Mouse (Mus musculus) midbrain, embryonic 14.5 days (tissue): ENCODE results near the gene Btbd9. TPM values are rescaled to one million over a fixed set of nuclear protein-coding genes. Genes with fewer than 3 reads are reported as not detected.
A peak's percentile ranks its signal among the peaks of the same experiment; 100 is the strongest.

Experiments
- ATAC-seq: fragments of 200-750 bp; cut with Nextera tagmentation; 2 replicates; pipeline ENCODE4 v1.8.0; 2017; ENCODE audit warnings: moderate number of reproducible peaks, moderate library complexity; ENCODE audit not compliant: low FRiP score, low TSS enrichment
- DNase-seq: peaks from one replicate; pipeline ENCODE4 v3.0.0-alpha.2; 2015
- H3K27ac ChIP-seq: fragments of 300-500 bp; sonication (generic); replicated peaks from 2 replicates; pipeline ENCODE4 v1.5.1; 2014; ENCODE audit warnings: mild to moderate bottlenecking, low read depth, low read length, moderate library complexity
- H3K27me3 ChIP-seq: fragments of 300-500 bp; sonication (generic); 2 replicates; pipeline ENCODE4 v1.6.1; 2014; ENCODE audit warnings: low read length, control low read depth, mixed read lengths; ENCODE audit not compliant: control insufficient read depth, insufficient read depth
- H3K36me3 ChIP-seq: fragments of 300-500 bp; sonication (generic); 2 replicates; pipeline ENCODE4 v1.6.1; 2014; ENCODE audit warnings: low read length, control low read depth; ENCODE audit not compliant: control insufficient read depth, insufficient read depth
- H3K4me1 ChIP-seq: fragments of 300-500 bp; sonication (generic); 2 replicates; pipeline ENCODE4 v1.6.1; 2014; ENCODE audit warnings: mild to moderate bottlenecking, antibody characterized with exemption, low read length, control low read depth; ENCODE audit not compliant: control insufficient read depth, insufficient read depth
- H3K4me2 ChIP-seq: fragments of 300-500 bp; sonication (generic); 2 replicates; pipeline ENCODE4 v1.6.1; 2014; ENCODE audit warnings: mild to moderate bottlenecking, low read length, moderate library complexity
- H3K4me3 ChIP-seq: fragments of 300-500 bp; sonication (generic); replicated peaks from 2 replicates; pipeline ENCODE4 v1.5.1; 2014; ENCODE audit warnings: low read depth, low read length
- H3K9ac ChIP-seq: fragments of 300-500 bp; sonication (generic); replicated peaks from 2 replicates; pipeline ENCODE4 v1.6.1; 2014; ENCODE audit warnings: mild to moderate bottlenecking, low read length, moderate library complexity
- H3K9me3 ChIP-seq: fragments of 300-500 bp; sonication (generic); 2 replicates; pipeline ENCODE4 v1.6.1; 2016; ENCODE audit warnings: low read length, control low read depth, mixed read lengths; ENCODE audit not compliant: control insufficient read depth
- WGBS: fragments of 180-500 bp; shearing (Covaris S2); extraction: QIAGEN DNeasy Blood & Tissue Kit; methylation state at CpG from one replicate; pipeline ENCODE4 v1.1.7; 2014; 5-methylcytosine and 5-hydroxymethylcytosine counted together
- polyA plus RNA-seq: library from polyadenylated mRNA; unstranded; fragments of >200 nt; fragmentation: Nextera tagmentation; extraction: Ambion mirVana; gene quantifications from 2 replicates; pipeline ENCODE4 v1.2.1, GENCODE M21; 2014

Btbd9 gene
- polyA plus RNA-seq, 1 experiment from 2014 or later: 140 TPM

DNA sequence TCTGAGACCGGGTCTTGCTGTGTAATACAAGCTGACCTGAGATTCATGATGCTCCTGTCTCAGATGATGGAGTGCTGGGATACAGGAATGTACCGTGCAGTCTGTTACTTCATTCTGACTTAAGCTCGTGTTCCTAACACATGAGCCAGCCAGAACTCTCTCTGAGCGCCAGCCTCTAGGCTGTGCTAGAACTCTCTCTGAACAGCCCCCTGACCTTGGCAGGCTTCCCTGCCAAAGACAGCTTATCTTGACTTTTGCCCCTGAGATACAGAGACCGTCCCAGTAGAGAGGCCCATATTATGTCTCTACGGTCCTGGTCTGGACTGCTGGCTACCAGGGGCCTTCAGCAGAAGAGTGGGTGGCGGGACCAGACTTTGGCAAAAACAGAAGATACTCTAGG, 332.7 kb downstream of the Btbd9 start:
- Histone ChIP-seq H3K9ac (no peak overlapping the region), H3K4me2 (no peak overlapping the region), H3K4me1 (peaks cover 34% of the 10 kb centered on the region), H3K4me3 (no peak overlapping the region), H3K9me3 (no peaks in the 10 kb centered on the region), H3K27me3 (no peaks in the 10 kb centered on the region), H3K36me3 (no peaks in the 10 kb centered on the region), H3K27ac (no peak overlapping the region)
- ATAC-seq: no peak
- no peak for DNase-seq
- 83% methylated on average over 7 of the region's 7 CpGs for WGBS

DNA sequence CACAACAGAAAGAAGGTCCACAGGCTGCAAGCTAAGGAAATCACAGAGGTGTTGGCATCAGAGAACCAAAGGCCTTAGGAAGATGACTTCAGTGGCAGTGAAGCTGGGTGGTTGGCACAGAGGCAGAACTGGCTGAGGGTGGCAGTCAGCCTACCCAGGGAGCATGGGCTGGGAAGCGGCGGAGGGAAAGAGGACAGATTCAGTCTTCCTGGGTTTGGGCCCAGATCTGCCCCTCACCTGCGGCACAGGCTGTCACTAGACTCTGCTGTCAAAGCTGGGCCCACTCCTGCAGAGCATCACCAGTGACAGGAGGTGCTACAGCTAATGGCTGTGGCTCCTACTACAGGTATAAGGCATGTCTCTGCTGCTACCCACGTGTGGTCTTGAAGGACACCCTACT, 333.6 kb downstream of the Btbd9 start:
- no peak overlapping the region for H3K4me3 ChIP-seq
- no peak overlapping the region for H3K4me2 ChIP-seq
- DNase-seq (no peak), ATAC-seq (no peak)
- 94% methylated on average over 4 of the region's 4 CpGs for WGBS
- no peaks in the 10 kb centered on the region for H3K36me3 ChIP-seq
- H3K4me1 ChIP-seq: peaks cover 33% of the 10 kb centered on the region
- H3K9ac ChIP-seq: no peak overlapping the region
- H3K9me3 ChIP-seq: no peaks in the 10 kb centered on the region
- H3K27me3 ChIP-seq: no peaks in the 10 kb centered on the region
- H3K27ac ChIP-seq: no peak overlapping the region

DNA sequence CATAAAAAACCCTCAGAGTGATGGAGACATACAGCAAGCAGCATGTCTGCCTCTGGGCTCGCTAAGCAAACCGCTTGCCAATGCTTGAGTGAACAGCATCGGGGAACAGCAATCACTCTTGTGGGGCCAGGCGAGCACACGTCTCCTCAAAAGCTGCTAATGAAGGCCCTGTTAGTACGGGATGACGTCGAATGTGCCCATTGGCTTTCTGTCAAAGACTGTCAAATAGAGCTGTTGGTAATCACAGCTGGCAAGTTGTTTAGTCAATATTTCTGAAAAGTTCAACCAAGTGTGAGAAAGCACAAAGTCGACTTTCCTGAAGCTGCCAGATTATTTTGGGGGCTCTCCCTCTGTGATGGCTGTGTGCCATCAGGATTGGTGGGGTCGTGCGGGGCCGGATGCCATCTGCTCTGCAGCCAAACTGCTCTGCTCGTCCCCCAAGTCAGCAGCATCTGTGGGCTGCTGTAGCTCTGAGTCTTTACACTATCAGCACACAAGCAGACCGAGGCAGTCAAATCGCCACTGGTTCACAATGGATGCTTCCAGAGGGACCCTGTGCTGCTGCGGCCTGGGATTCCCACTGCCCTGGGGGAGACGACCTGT, 334.5 kb downstream of the Btbd9 start:
- H3K4me2 ChIP-seq: no peak overlapping the region
- no peaks in the 10 kb centered on the region for H3K27me3 ChIP-seq
- peak overlapping the region; percentile 32; the same call in 1 of the 2 replicates for H3K27ac ChIP-seq
- ATAC-seq: no peak
- H3K36me3 ChIP-seq: no peaks in the 10 kb centered on the region
- peak; percentile 52 for DNase-seq
- no peak overlapping the region for H3K9ac ChIP-seq
- no peak overlapping the region for H3K4me3 ChIP-seq
- H3K9me3 ChIP-seq: no peaks in the 10 kb centered on the region
- 52% methylated on average over 17 of the region's 17 CpGs for WGBS
- peaks cover 30% of the 10 kb centered on the region for H3K4me1 ChIP-seq

GRCm38 (mm10) chr17:30241061-30241460, 335.2 kb downstream of the Btbd9 start:
- 77% methylated on average over 6 of the region's 6 CpGs for WGBS
- H3K9ac ChIP-seq: no peak overlapping the region
- H3K4me3 ChIP-seq: no peak overlapping the region
- H3K36me3 ChIP-seq: no peaks in the 10 kb centered on the region
- no peak overlapping the region for H3K4me2 ChIP-seq
- no peaks in the 10 kb centered on the region for H3K27me3 ChIP-seq
- no peak overlapping the region for H3K27ac ChIP-seq
- peaks cover 35% of the 10 kb centered on the region for H3K4me1 ChIP-seq
- no peaks in the 10 kb centered on the region for H3K9me3 ChIP-seq
- DNase-seq (no peak), ATAC-seq (no peak)

DNA sequence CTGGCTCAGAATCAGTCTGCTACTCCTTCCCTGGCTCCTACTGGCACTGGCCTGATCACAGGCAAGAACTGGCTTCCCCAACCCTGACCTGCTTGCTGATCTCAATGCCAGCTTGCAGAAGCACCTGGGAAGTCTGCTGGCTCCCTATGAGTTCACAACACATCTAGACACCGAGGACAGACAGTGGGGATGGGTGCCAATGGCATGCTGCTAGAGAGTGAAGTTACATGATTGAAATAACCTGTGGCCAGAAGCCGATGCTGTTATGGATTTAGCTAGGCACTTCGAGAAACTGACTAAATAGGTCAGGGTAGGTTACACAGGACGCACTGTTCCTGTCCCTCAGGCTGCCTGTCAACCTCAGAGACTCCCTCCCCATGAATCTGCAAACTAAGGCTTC, 335.6 kb downstream of the Btbd9 start:
- Histone ChIP-seq H3K27me3 (no peaks in the 10 kb centered on the region), H3K4me3 (no peak overlapping the region), H3K4me2 (no peak overlapping the region), H3K36me3 (no peaks in the 10 kb centered on the region), H3K4me1 (peaks cover 31% of the 10 kb centered on the region), H3K27ac (no peak overlapping the region), H3K9me3 (no peaks in the 10 kb centered on the region), H3K9ac (no peak overlapping the region)
- 83% methylated on average over 4 of the region's 4 CpGs for WGBS
- ATAC-seq: no peak
- DNase-seq: no peak

DNA sequence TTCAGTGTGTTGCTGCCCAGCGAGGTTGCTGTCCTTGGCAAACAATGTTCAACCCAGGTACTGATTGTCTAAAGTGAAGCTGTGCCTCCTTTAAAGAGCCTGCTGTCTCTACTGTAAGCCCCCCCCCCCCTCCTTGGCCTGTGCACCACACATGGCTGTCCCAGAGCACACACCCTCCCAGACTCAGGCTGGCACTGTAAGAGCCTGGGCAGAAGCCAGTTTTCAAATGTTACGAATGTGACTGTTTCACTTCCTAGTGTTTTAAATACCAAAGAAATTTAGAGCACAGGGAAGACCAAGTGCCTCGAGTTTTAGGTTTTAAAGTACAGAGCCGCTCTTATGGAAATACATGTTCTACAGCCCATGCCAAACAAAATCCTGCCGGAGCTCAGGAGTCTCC, 336.8 kb downstream of the Btbd9 start:
- H3K9ac ChIP-seq: no peak overlapping the region
- no peak for DNase-seq
- no peak for ATAC-seq

GRCm38 (mm10) chr17:30237600-30237999, 338.7 kb downstream of the Btbd9 start:
- H3K36me3 ChIP-seq: no peaks in the 10 kb centered on the region
- H3K9ac ChIP-seq: no peak overlapping the region
- H3K27me3 ChIP-seq: no peaks in the 10 kb centered on the region
- H3K4me2 ChIP-seq: no peak overlapping the region
- WGBS: 91% methylated on average over 7 of the region's 7 CpGs
- H3K9me3 ChIP-seq: no peaks in the 10 kb centered on the region
- no peak for ATAC-seq
- H3K4me3 ChIP-seq: no peak overlapping the region
- H3K4me1 ChIP-seq: peaks cover 23% of the 10 kb centered on the region; the same call in 1 of the 2 replicates
- no peak for DNase-seq
- H3K27ac ChIP-seq: no peak overlapping the region

More for the DNA sequence above, 336.8 kb downstream of the Btbd9 start:
- WGBS: 85% methylated on average over 5 of the region's 5 CpGs
- Histone ChIP-seq H3K27me3 (no peaks in the 10 kb centered on the region), H3K36me3 (no peaks in the 10 kb centered on the region), H3K4me2 (no peak overlapping the region), H3K4me1 (peaks cover 19% of the 10 kb centered on the region), H3K9me3 (no peaks in the 10 kb centered on the region), H3K4me3 (no peak overlapping the region), H3K27ac (no peak overlapping the region)

GRCm38 (mm10) chr17:30236611-30237010, 339.7 kb downstream of the Btbd9 start:
- Histone ChIP-seq H3K9ac (no peak overlapping the region), H3K4me1 (peaks cover 20% of the 10 kb centered on the region; the same call in 1 of the 2 replicates), H3K4me3 (no peak overlapping the region), H3K27ac (no peak overlapping the region), H3K9me3 (no peaks in the 10 kb centered on the region), H3K27me3 (no peaks in the 10 kb centered on the region), H3K36me3 (no peaks in the 10 kb centered on the region), H3K4me2 (no peak overlapping the region)
- 49% methylated on average over 6 of the region's 6 CpGs for WGBS
- DNase-seq: peak; percentile 53
- no peak for ATAC-seq

GRCm38 (mm10) chr17:30235380-30235779, 340.9 kb downstream of the Btbd9 start:
- no peak for ATAC-seq
- Histone ChIP-seq H3K36me3 (no peaks in the 10 kb centered on the region), H3K9ac (no peak overlapping the region), H3K27me3 (no peaks in the 10 kb centered on the region), H3K4me1 (peaks cover 15% of the 10 kb centered on the region; the same call in 1 of the 2 replicates), H3K27ac (no peak overlapping the region), H3K4me2 (no peak overlapping the region), H3K9me3 (no peaks in the 10 kb centered on the region), H3K4me3 (no peak overlapping the region)
- 82% methylated on average over 4 of the region's 4 CpGs for WGBS
- no peak for DNase-seq
